Mouse (Mus musculus): ENCODE results near the gene Prkab1. TPM values are rescaled to one million over a fixed set of nuclear protein-coding genes. Genes with fewer than 3 reads are reported as not detected.

Prkab1 gene
- total and polyA plus RNA-seq, 3 experiments, result 232 to 477 (median 344) TPM

DNA sequence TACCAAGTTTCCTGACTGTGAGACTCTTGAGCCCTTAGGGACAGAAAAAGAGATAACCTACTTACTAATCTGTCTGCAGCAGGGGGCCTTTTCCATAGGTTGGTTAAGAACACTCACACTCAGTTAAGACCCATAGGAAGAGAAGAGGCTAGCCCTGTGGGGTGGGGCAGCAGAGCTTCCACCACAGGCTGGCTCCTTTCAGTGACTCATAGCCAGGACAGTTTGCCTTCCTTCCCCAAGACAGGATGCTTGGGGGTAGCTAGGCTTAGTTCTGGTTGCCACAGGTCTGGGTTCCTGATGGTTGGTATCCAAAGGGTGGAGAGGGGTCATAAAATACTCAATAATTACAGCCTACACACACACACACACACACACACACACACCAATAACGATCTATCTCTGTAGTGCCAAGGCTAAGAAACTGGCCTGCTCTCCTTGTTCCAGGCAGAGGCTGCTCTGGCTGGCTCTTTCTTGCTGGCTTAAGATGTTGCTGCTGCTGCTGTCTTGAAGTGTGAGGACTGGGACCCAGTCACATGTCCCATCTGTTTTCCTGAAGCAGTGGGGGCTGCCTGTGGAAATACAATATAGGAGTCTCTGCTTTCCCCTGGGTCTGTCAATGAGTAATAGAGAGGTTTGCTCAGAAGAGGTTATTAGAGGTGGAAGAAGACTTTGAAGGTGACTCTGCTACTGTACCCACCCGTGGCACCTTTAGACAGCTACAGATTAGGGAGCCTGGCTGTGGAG is 14.3 kb downstream of the Prkab1 start:
- TF ChIP-seq GATA1 (IDR thresholded peaks at IDR 0.05; ENCODE audit: borderline replicate concordance, low read length), result no peak
- no peak for TF ChIP-seq CTCF (IDR thresholded peaks at IDR 0.05; ENCODE audit: low read depth, low read length)
- TF ChIP-seq GATA2 (IDR thresholded peaks at IDR 0.05; ENCODE audit: borderline replicate concordance, low read depth, low read length), result no peak
- no peak for TF ChIP-seq TAL1 (conservative IDR thresholded peaks at IDR 0.05; ENCODE audit: low read depth, low read length)
- TF ChIP-seq POLR2AphosphoS5 (IDR thresholded peaks at IDR 0.05; ENCODE audit: insufficient replicate concordance, low read depth, low read length), result no peak

DNA sequence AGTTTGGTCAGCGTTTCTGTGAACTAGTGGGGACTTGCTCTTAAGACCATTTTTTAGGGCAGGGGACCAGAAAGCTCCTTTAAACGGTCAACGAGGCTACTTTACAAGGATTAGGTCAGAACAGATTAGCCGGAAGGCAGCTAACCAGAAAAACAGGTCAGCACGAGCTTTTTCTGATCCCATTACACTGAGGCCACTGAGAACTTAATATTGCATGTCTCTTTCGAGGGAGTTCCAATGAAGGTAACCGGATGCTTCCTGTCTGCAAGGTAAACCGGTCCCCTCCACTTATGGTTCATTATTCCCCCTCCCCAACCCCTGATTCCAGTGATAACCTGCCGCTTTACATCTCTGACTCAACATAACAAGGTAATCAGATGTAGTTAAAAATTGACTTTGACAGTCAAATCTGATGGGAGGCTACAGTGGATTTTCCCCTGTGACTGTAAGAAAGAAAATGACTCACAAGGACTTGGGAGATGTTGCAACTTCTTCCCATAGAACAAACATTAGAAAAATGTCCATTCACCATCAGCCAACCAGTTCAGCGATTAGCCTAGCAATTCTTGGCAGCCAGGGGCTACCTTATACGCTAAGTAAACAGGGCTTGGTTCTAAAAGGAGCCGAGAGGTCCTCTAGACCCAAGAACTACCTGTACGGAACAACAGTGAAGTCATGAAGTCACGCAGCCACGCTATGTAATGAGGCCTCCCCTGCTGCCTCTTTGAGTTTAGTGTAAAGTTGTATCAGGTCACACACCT is 15.0 kb downstream of the Prkab1 start:
- Histone ChIP-seq H3K27me3 (ENCODE audit: insufficient read depth, low read length) (no peaks in the 10 kb centered on the region), H3K9me3 (replicated peaks) (no peaks in the 10 kb centered on the region), H3K36me3 (replicated peaks) (peaks cover 74% of the 10 kb centered on the region), H3K4me3 (ENCODE audit: low read depth, low read length) (no peak overlapping the region), H3K4me1 (ENCODE audit: insufficient read depth, low read depth, low read length) (peaks cover 41% of the 10 kb centered on the region)
- TF ChIP-seq POLR2AphosphoS5 (IDR thresholded peaks at IDR 0.05; ENCODE audit: insufficient replicate concordance, low read depth, low read length) (no peak), TAL1 (conservative IDR thresholded peaks at IDR 0.05; ENCODE audit: low read depth, low read length) (no peak), CTCF (IDR thresholded peaks at IDR 0.05; ENCODE audit: low read depth, low read length) (no peak), GATA1 (IDR thresholded peaks at IDR 0.05; ENCODE audit: borderline replicate concordance, low read length) (no peak), GATA2 (IDR thresholded peaks at IDR 0.05; ENCODE audit: borderline replicate concordance, low read depth, low read length) (no peak)
- DNase-seq (ENCODE audit: low spot score) (no peak), ATAC-seq (ENCODE audit: extremely low read depth, insufficient number of reproducible peaks, low FRiP score, poor library complexity, severe bottlenecking) (no peak)

More for the DNA sequence above, 14.3 kb downstream of the Prkab1 start:
- no peak overlapping the region for H3K4me3 ChIP-seq (ENCODE audit: low read depth, low read length)
- no peaks in the 10 kb centered on the region for H3K9me3 ChIP-seq (replicated peaks)
- peaks cover 49% of the 10 kb centered on the region for H3K4me1 ChIP-seq (ENCODE audit: insufficient read depth, low read depth, low read length)
- DNase-seq (ENCODE audit: low spot score), result no peak
- H3K27me3 ChIP-seq (ENCODE audit: insufficient read depth, low read length), result no peaks in the 10 kb centered on the region
- peaks cover 74% of the 10 kb centered on the region for H3K36me3 ChIP-seq (replicated peaks)
- no peak for ATAC-seq (ENCODE audit: extremely low read depth, insufficient number of reproducible peaks, low FRiP score, poor library complexity, severe bottlenecking)

DNA sequence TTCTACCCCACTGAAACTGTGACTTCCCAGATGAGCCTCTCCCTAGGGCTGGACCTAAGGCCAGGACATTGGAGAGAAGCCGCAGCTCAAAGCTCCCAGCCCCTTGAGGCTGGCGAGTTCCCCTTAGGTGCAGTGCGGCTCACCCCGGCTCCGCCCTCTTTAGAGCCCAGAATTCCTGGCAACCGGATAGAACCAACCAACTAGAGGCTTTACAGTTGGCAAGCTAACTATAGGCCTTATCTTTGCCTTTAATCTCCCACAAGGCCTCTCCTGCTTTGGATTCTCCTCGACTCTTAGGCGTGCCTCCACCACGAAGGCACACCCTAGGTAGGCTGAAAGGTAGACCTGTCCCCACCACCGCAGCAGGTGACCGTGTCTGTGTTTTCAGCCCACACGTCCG is 16.6 kb downstream of the Prkab1 start:
- peaks cover 74% of the 10 kb centered on the region for H3K36me3 ChIP-seq (replicated peaks)
- no peak for TF ChIP-seq TAL1 (conservative IDR thresholded peaks at IDR 0.05; ENCODE audit: low read depth, low read length)
- TF ChIP-seq GATA1 (IDR thresholded peaks at IDR 0.05; ENCODE audit: borderline replicate concordance, low read length), result no peak
- no peak for TF ChIP-seq POLR2AphosphoS5 (IDR thresholded peaks at IDR 0.05; ENCODE audit: insufficient replicate concordance, low read depth, low read length)
- TF ChIP-seq GATA2 (IDR thresholded peaks at IDR 0.05; ENCODE audit: borderline replicate concordance, low read depth, low read length), result no peak
- no peak for TF ChIP-seq CTCF (IDR thresholded peaks at IDR 0.05; ENCODE audit: low read depth, low read length)
- H3K27me3 ChIP-seq (ENCODE audit: insufficient read depth, low read length), result no peaks in the 10 kb centered on the region
- DNase-seq (ENCODE audit: low spot score), result no peak
- H3K4me3 ChIP-seq (ENCODE audit: low read depth, low read length), result no peak overlapping the region
- peaks cover 27% of the 10 kb centered on the region for H3K4me1 ChIP-seq (ENCODE audit: insufficient read depth, low read depth, low read length)
- no peaks in the 10 kb centered on the region for H3K9me3 ChIP-seq (replicated peaks)
- ATAC-seq (ENCODE audit: extremely low read depth, insufficient number of reproducible peaks, low FRiP score, poor library complexity, severe bottlenecking), result no peak

DNA sequence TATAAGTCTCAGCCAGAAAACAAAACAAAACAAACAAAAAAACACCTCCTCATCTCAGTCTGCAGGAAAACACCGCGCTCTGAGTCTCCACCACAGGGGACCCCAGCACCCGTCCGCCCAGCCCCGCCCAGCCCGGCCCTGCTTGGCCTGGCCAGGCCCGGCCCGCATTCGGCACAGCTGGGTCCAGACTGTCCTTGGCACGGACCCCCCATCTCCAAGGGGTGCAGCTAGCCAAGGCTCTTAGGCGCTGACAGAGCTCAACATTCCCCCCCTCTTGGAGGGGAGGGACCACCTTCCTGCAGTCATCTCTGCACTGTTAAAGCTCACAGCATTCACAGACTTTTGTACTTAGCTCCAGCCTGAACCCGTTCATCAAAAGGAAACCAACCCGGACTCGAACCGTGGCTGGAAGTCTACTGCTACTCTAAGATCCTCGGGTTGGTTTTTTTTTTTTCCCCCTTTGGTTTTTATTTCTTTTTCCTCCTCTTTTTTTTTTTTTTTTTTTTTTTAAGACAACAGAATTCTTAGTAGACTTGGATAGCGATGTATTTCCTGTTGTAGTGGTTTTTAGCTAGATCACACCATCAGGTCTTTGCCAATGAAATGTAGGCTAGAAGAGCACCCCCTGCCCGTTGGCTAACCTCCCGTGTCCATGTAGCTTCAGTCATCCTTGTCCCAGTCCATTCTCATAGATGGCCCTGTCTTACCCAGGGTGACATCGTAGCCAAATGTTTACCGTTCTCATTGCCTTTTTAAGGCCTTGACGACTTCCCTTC is 17.8 kb downstream of the Prkab1 start:
- Histone ChIP-seq H3K27me3 (ENCODE audit: insufficient read depth, low read length) (no peaks in the 10 kb centered on the region), H3K4me3 (ENCODE audit: low read depth, low read length) (no peak overlapping the region), H3K4me1 (ENCODE audit: insufficient read depth, low read depth, low read length) (peaks cover 27% of the 10 kb centered on the region), H3K36me3 (replicated peaks) (peaks cover 75% of the 10 kb centered on the region), H3K9me3 (replicated peaks) (no peaks in the 10 kb centered on the region)
- TF ChIP-seq POLR2AphosphoS5 (IDR thresholded peaks at IDR 0.05; ENCODE audit: insufficient replicate concordance, low read depth, low read length), result no peak
- TF ChIP-seq CTCF (IDR thresholded peaks at IDR 0.05; ENCODE audit: low read depth, low read length), result peak; percentile 34; the same call in 1 of the 2 replicates
- ATAC-seq (ENCODE audit: extremely low read depth, insufficient number of reproducible peaks, low FRiP score, poor library complexity, severe bottlenecking), result no peak; the same call in 1 of the 2 replicates
- peak; percentile 63 for DNase-seq (ENCODE audit: low spot score)

DNA sequence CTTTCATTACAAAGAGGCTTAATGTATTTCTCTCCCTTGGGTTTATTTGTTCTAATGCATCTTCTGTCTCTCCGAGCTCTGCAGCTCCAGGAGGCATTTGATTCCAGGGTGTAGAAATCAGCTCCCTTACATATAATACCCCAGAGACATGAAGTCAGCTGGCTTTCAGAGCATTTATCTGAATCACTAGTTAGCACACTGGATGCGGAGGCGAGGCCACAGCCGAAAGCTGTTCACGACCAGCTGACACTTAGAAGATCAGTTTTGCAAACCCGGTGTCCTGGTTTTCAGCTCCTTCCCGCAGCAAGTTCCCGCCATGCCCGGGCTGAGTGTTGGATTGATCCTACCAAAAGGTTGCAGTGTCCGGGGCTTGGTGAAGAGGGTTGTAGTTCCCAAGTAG is 20.0 kb downstream of the Prkab1 start:
- Histone ChIP-seq H3K27me3 (ENCODE audit: insufficient read depth, low read length) (no peaks in the 10 kb centered on the region), H3K4me3 (ENCODE audit: low read depth, low read length) (no peak overlapping the region), H3K4me1 (ENCODE audit: insufficient read depth, low read depth, low read length) (peaks cover 25% of the 10 kb centered on the region), H3K9me3 (replicated peaks) (no peaks in the 10 kb centered on the region), H3K36me3 (replicated peaks) (peaks cover 88% of the 10 kb centered on the region)
- no peak for TF ChIP-seq GATA2 (IDR thresholded peaks at IDR 0.05; ENCODE audit: borderline replicate concordance, low read depth, low read length)
- no peak for TF ChIP-seq POLR2AphosphoS5 (IDR thresholded peaks at IDR 0.05; ENCODE audit: insufficient replicate concordance, low read depth, low read length)
- no peak for TF ChIP-seq TAL1 (conservative IDR thresholded peaks at IDR 0.05; ENCODE audit: low read depth, low read length)
- no peak for ATAC-seq (ENCODE audit: extremely low read depth, insufficient number of reproducible peaks, low FRiP score, poor library complexity, severe bottlenecking)
- no peak for DNase-seq (ENCODE audit: low spot score)

DNA sequence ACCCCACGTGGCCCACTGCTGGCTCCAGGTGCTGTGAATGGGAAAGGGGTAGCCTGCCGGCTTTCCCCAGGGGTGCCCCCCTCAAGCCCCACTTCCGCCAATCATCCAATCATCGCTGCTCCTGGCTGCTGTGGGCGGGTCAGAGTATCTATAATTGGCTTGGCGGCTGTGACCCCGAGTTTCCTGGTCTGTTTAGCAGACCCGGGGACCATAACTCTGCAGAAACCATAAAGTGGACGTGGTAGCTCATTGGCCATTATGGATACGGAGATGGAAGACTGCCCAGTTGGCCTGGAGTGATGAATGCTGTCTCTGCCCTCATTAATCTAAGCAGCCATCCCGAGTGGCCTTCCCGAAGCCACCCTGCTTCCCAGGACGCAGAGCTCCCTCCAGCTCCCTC is 20.5 kb downstream of the Prkab1 start:
- Histone ChIP-seq H3K36me3 (replicated peaks) (peaks cover 88% of the 10 kb centered on the region), H3K9me3 (replicated peaks) (no peaks in the 10 kb centered on the region), H3K4me3 (ENCODE audit: low read depth, low read length) (no peak overlapping the region), H3K27me3 (ENCODE audit: insufficient read depth, low read length) (no peaks in the 10 kb centered on the region), H3K4me1 (ENCODE audit: insufficient read depth, low read depth, low read length) (peaks cover 25% of the 10 kb centered on the region)
- ATAC-seq (ENCODE audit: extremely low read depth, insufficient number of reproducible peaks, low FRiP score, poor library complexity, severe bottlenecking) (no peak), DNase-seq (ENCODE audit: low spot score) (no peak)
- TF ChIP-seq GATA1 (IDR thresholded peaks at IDR 0.05; ENCODE audit: borderline replicate concordance, low read length), result no peak
- no peak for TF ChIP-seq POLR2AphosphoS5 (IDR thresholded peaks at IDR 0.05; ENCODE audit: insufficient replicate concordance, low read depth, low read length)
- no peak for TF ChIP-seq GATA2 (IDR thresholded peaks at IDR 0.05; ENCODE audit: borderline replicate concordance, low read depth, low read length)
- TF ChIP-seq CTCF (IDR thresholded peaks at IDR 0.05; ENCODE audit: low read depth, low read length), result no peak
- no peak for TF ChIP-seq TAL1 (conservative IDR thresholded peaks at IDR 0.05; ENCODE audit: low read depth, low read length)
